Mouse (Mus musculus): ENCODE measurements at regions not wholly inside any gene's neighbourhood (a gene's known extent, or its start where the extent isn't known, plus 50 kb on each side); places are given as distances from the start of the nearest gene placed in this dataset.
"Not testable (repeated sequence)": the region's sequence is repeated elsewhere in the genome, so short reads cannot be mapped to it uniquely, and the experiment has no call there.

DNA sequence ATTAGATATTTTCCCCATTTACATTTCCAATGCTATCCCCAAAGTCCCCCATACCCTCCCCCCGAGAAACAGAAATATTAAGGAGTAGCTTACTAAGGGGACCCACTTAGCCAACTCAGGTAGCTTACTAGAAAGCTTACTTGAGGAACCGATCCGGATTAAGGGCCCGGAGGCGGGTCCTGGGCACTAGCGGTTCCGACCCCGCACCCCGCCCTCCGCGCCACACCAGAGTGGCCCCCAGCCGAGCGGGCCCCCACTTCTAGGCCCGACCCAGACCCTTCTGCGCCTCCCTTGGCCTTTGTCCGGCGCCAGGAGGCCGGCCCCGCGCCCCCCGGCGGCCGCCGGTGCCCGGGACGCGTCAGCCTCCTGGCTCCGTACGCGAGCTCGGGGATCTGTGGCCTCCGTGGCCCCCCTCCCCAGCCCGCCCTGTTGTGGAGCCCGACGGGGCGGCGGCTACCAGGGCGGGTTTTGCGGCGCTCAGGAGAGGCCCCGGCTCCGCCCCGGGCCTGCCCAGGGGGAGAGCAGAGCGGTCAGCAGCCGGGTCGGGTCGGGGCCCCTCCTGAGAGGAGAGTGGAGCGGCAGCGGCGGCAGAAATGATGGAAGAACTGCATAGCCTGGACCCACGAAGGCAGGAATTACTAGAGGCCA is 106.5 kb downstream of the Zfp600 start:
- H3K9me3 ChIP-seq; H3K4me1 ChIP-seq; H3K27me3 ChIP-seq (replicated peaks); H3K9ac ChIP-seq; H3K27ac ChIP-seq; H3K36me3 ChIP-seq (replicated peaks): not testable (repeated sequence)
- Histone ChIP-seq H3K4me3 (peak overlapping the region; percentile 31), H3K4me2 (peak overlapping the region; percentile 49)
- WGBS = 5% methylated on average over 38 of the region's 51 CpGs
- peak; percentile 92 for ATAC-seq (replicated peaks)

GRCm38 (mm10) chr4:146263790-146264189 is 107.2 kb downstream of the Zfp600 start:
- H3K27me3 ChIP-seq (replicated peaks); H3K27ac ChIP-seq; H3K9ac ChIP-seq; H3K4me3 ChIP-seq; ATAC-seq (replicated peaks); H3K9me3 ChIP-seq; H3K4me1 ChIP-seq; H3K36me3 ChIP-seq (replicated peaks): not testable (repeated sequence)
- 54% methylated on average over 3 of the region's 5 CpGs for WGBS
- H3K4me2 ChIP-seq = peak overlapping the region; percentile 49; the same call in 1 of the 2 replicates

DNA sequence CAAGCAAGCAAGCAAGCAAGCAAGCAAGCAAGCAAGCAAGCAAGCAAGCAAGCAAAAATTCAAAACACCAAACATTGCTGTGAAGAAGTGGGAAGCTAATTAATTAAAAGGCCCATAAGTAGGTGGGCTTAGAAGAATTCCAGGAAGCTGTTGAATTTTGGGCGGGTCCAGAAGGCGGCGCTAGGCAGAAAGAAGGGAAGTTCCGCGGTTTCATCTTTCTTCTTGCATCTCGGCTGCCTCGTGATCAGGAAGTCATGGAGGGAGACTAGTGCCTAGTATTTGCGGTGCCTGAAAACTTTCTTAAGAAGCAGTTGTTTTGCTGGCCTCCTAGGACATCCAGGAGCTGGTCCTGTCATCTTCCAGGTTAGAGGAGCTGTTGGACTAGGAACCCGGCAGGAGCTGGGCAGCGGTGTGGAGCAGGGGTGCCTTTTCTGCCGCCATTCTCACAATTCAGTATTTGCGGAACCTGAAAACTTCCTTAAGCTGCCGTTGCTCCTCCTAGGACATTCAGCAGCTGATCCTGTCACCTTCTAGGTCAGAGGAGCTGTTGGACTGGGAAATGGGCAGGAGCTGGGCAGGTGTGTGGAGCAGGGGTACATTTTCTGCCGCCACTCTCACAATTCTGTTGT is 113.6 kb downstream of the Zfp600 start:
- not testable (repeated sequence) for H3K4me3 ChIP-seq; H3K9me3 ChIP-seq; H3K27ac ChIP-seq; H3K36me3 ChIP-seq (replicated peaks); H3K4me2 ChIP-seq; ATAC-seq (replicated peaks); H3K4me1 ChIP-seq; H3K27me3 ChIP-seq (replicated peaks); H3K9ac ChIP-seq
- no CpG with 5 or more reads among the region's 14 CpGs for WGBS
